In genomic region chr6:50456706-50457105, GRCm38 (mm10) we compare ENCODE assay signal across 8 mouse cellular contexts. TPM values are rescaled to one million over a fixed set of nuclear protein-coding genes. Genes with fewer than 3 reads are reported as not detected.
DNase-seq lines count a peak whose midpoint lies in the region; ATAC-seq and TF ChIP-seq lines count a peak whose summit lies in the region.

No protein-coding gene starts in this region.

- no peak overlapping the region; a peak in 1 of 4 replicates for H3K4me3 ChIP-seq in heart, embryonic 14.5 days (ENCODE audit: control insufficient read depth in 1 of 2, insufficient read depth in 1 of 2, low read depth in 1 of 2, low read length in 2 of 2)
- H3K4me3 ChIP-seq in heart, adult 2 months: no peak overlapping the region
- H3K4me3 ChIP-seq in hindbrain, embryonic 11.5 days (ENCODE audit: low read depth, low read length): peak overlapping the region; percentile 6
- peak overlapping the region; percentile 57 for H3K4me3 ChIP-seq in midbrain, embryonic 12.5 days

- H3K79me2 ChIP-seq in heart, adult 2 months (replicated peaks; ENCODE audit: control insufficient read depth, insufficient read depth, low read length): no peaks in the 10 kb centered on the region

- no peaks in the 10 kb centered on the region for H3K27me3 ChIP-seq in heart, embryonic 14.5 days (ENCODE audit: control insufficient read depth, insufficient read depth, low read length)
- no peaks in the 10 kb centered on the region for H3K27me3 ChIP-seq in heart, adult 2 months (ENCODE audit: control insufficient read depth, insufficient read depth, low read length)
- no peaks in the 10 kb centered on the region; the same call in 1 of the 2 replicates for H3K27me3 ChIP-seq in hindbrain, embryonic 11.5 days (ENCODE audit: control insufficient read depth, insufficient read depth, low read length)
- peaks cover 3% of the 10 kb centered on the region; the same call in 1 of the 2 replicates for H3K27me3 ChIP-seq in midbrain, embryonic 12.5 days

- ATAC-seq in heart, embryonic 14.5 days (ENCODE audit: insufficient number of reproducible peaks, insufficient read depth, low FRiP score, low read depth): no peak
- ATAC-seq in hindbrain, embryonic 11.5 days (ENCODE audit: low FRiP score): no peak; the same call in 1 of the 2 replicates
- ATAC-seq in midbrain, embryonic 12.5 days (ENCODE audit: low FRiP score, low read depth): no peak

- TF ChIP-seq EP300 in heart, adult 2 months (IDR thresholded peaks at IDR 0.05; ENCODE audit: insufficient read depth, low read depth, low read length): no peak

- H3K4me2 ChIP-seq in heart, embryonic 14.5 days (ENCODE audit: low read length): peak overlapping the region; percentile 79
- peak overlapping the region; percentile 97 for H3K4me2 ChIP-seq in hindbrain, embryonic 11.5 days (replicated peaks; ENCODE audit: low read depth, low read length)
- H3K4me2 ChIP-seq in midbrain, embryonic 12.5 days (replicated peaks): peak overlapping the region; percentile 76

- no peak overlapping the region for H3K27ac ChIP-seq in heart, embryonic 14.5 days (replicated peaks in 1 of 2; ENCODE audit: control insufficient read depth in 1 of 2, insufficient read depth in 1 of 2, low read depth in 2 of 2, low read length in 2 of 2)
- no peak overlapping the region; the same call in 1 of the 2 replicates for H3K27ac ChIP-seq in heart, adult 2 months
- H3K27ac ChIP-seq in hindbrain, embryonic 11.5 days (ENCODE audit: low read depth, low read length): no peak overlapping the region
- no peak overlapping the region for H3K27ac ChIP-seq in midbrain, embryonic 12.5 days (replicated peaks)

- no peak for DNase-seq in heart, adult 2 months
- DNase-seq in brain, embryonic 14.5 days (ENCODE audit: low read depth): peak; percentile 33
- peak; percentile 16 for DNase-seq in hindbrain, embryonic 11.5 days (ENCODE audit: low spot score)
- DNase-seq in retina, embryonic 14.5 days (ENCODE audit: low spot score): no peak
- DNase-seq in lung, postnatal 10 days: no peak
- no peak for DNase-seq in layer of hippocampus, postnatal 36 days

- no peaks in the 10 kb centered on the region for H3K9me3 ChIP-seq in heart, embryonic 14.5 days (ENCODE audit: control insufficient read depth, low read length)
- no peaks in the 10 kb centered on the region for H3K9me3 ChIP-seq in hindbrain, embryonic 11.5 days (ENCODE audit: control insufficient read depth, low read length)
- no peaks in the 10 kb centered on the region for H3K9me3 ChIP-seq in midbrain, embryonic 12.5 days

- H3K9ac ChIP-seq in heart, embryonic 14.5 days (ENCODE audit: low read length): no peak overlapping the region
- H3K9ac ChIP-seq in heart, adult 2 months (ENCODE audit: low read depth, low read length): no peak overlapping the region
- H3K9ac ChIP-seq in hindbrain, embryonic 11.5 days (ENCODE audit: low read depth, low read length): peak overlapping the region; percentile 19; the same call in 1 of the 2 replicates
- H3K9ac ChIP-seq in midbrain, embryonic 12.5 days (replicated peaks): no peak overlapping the region

- TF ChIP-seq POLR2A in heart, adult 2 months (IDR thresholded peaks at IDR 0.05; ENCODE audit: insufficient read depth, low read depth, low read length): no peak
- TF ChIP-seq POLR2A in brain, embryonic 14.5 days (IDR thresholded peaks at IDR 0.05; ENCODE audit: borderline replicate concordance, extremely low read depth, insufficient read depth, insufficient read length, poor library complexity, severe bottlenecking): no peak

- WGBS in heart, embryonic 14.5 days: 75% methylated on average over 14 of the region's 14 CpGs
- WGBS in heart, adult 2 months: 70% methylated on average over 14 of the region's 14 CpGs
- 67% methylated on average over 14 of the region's 14 CpGs for WGBS in hindbrain, embryonic 11.5 days
- 62% methylated on average over 14 of the region's 14 CpGs for WGBS in midbrain, embryonic 12.5 days

- no peaks in the 10 kb centered on the region for H3K36me3 ChIP-seq in heart, embryonic 14.5 days (ENCODE audit: control insufficient read depth, insufficient read depth, low read length)
- no peaks in the 10 kb centered on the region for H3K36me3 ChIP-seq in heart, adult 2 months (ENCODE audit: control insufficient read depth, insufficient read depth, low read length)
- no peaks in the 10 kb centered on the region for H3K36me3 ChIP-seq in hindbrain, embryonic 11.5 days (ENCODE audit: control insufficient read depth, insufficient read depth, low read length)
- H3K36me3 ChIP-seq in midbrain, embryonic 12.5 days: no peaks in the 10 kb centered on the region

- peaks cover 6 to 15% of the 10 kb centered on the region in 2 experiments for H3K4me1 ChIP-seq in heart, embryonic 14.5 days (ENCODE audit: control insufficient read depth in 2 of 2, insufficient read depth in 2 of 2, low read length in 2 of 2)
- H3K4me1 ChIP-seq in heart, adult 2 months (ENCODE audit: control insufficient read depth, insufficient read depth, low read length): peaks cover 2% of the 10 kb centered on the region
- H3K4me1 ChIP-seq in hindbrain, embryonic 11.5 days (replicated peaks; ENCODE audit: control insufficient read depth, insufficient read depth, low read length): no peaks in the 10 kb centered on the region
- peaks cover 21% of the 10 kb centered on the region for H3K4me1 ChIP-seq in midbrain, embryonic 12.5 days

- no peak for TF ChIP-seq CTCF in heart, adult 2 months (IDR thresholded peaks at IDR 0.05)
- no peak for TF ChIP-seq CTCF in brain, embryonic 14.5 days (IDR thresholded peaks at IDR 0.05; ENCODE audit: borderline replicate concordance, extremely low read depth, insufficient read depth, insufficient read length)

- intact Hi-C loops in heart, adult 2 months (cut with DNase I): loop anchor here (5.0 kb wide), 4 partner anchors 44 to 144 kb away; no protein-coding TSS in a partner anchor

RNA-seq across cellular contexts. Expression of gene Osbpl3, which starts 0.7 kb away (rescaled TPM):
- 16.7 and 19.2 TPM in 2 replicates for polyA plus RNA-seq in heart, embryonic 14.5 days (2014; fragmentation: Nextera tagmentation; extraction: Ambion mirVana)
- 10 to 100 TPM; 25.4 to 26.5 TPM for total RNA-seq in heart, adult 2 months (2021)
- 12.8 and 15.6 TPM in 2 replicates for polyA plus RNA-seq in heart, adult 2 months (2012; rRNA removed)
- 7.5 and 8.5 TPM in 2 replicates for polyA plus RNA-seq in brain, embryonic 14.5 days (2012; rRNA removed)
- polyA plus RNA-seq in hindbrain, embryonic 11.5 days (2014; fragmentation: Nextera tagmentation; extraction: Ambion mirVana): 4.7 and 7.2 TPM in 2 replicates
- 9.5 and 10.5 TPM in 2 replicates for polyA plus RNA-seq in midbrain, embryonic 12.5 days (2016; fragmentation: Nextera tagmentation; extraction: Ambion mirVana)
- total RNA-seq in layer of hippocampus, postnatal 36 days (2021): 10 to 100 TPM; 18.2 to 22.5 TPM

Comparison
In these comparisons a context has a peak if more than half of its experiments do, and no peak if none do; other contexts are left out.
1. H3K4me3 ChIP-seq: peak in hindbrain, embryonic 11.5 days (single experiment) and midbrain, embryonic 12.5 days (single experiment); none in heart, embryonic 14.5 days (0 of 2) and heart, adult 2 months (single experiment).
2. DNase-seq: peak in brain, embryonic 14.5 days (single experiment) and hindbrain, embryonic 11.5 days (single experiment); none in heart, adult 2 months (0 of 2), retina, embryonic 14.5 days (single experiment), lung, postnatal 10 days (single experiment) and layer of hippocampus, postnatal 36 days (0 of 2).
3. Peak in every context shown above with its lines, with median percentiles within 50 percentile points of each other: H3K4me2 ChIP-seq.